Mouse (Mus musculus): Measurements from ENCODE around the gene Ttc21b. TPM values are rescaled to one million over a fixed set of nuclear protein-coding genes. Genes with fewer than 3 reads are reported as not detected.

Ttc21b gene
- polyA plus RNA-seq (2012; rRNA removed), result 1.1 and 1.3 TPM in 2 replicates

DNA sequence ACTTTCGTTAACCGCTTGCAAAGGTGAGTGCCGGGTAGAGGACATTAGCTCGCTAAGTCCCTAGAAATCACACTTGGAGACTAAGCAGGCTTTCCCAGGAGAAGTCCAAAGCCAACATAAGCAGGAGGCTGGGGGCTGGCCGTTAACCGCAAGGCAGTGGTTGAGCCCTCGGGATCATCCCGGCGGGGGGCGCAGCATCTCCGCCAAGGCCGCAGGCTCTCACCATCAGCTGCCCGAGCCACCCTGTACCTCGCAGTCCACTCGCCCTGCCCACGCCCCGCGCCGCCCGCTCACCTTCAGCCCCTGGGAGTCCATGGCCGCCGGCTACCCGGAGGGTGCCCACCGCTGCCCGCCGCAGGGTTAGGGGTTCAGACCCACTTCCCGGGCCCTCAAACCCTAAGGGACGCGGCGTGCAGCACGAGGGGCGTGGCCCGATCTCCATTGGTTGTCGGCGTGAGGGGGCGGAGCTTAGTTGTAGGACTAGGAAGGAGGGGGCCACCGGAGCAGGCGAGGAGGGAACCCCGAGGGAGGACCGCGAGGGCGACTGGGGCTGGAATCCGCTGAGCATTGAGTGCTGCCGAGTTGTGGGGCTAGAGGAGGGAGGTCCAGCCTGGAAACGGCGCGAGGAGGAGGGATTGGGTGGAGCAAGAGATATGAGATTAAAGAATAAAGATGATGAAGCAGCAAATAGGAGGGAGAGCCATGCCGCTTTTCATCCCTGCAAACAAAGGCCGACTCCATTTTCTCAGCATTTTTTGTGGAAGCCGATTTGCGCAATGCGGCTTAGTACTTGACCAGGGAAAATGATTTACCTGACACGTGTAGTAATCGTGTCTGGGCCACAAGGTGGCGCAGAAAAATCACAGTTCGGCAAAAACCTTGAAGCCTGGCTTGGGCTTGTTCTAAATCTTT lies at the start of gene Ttc21b:
Gene Ttc21b, minus strand, starts transcription at position 398 of the 912 bp plus-strand sequence.
- H3K27me3 ChIP-seq (ENCODE audit: control insufficient read depth, insufficient read depth, low read length), result no peaks in the 10 kb centered on the region
- TF ChIP-seq CTCF (IDR thresholded peaks at IDR 0.05; ENCODE audit: extremely low read depth, insufficient read depth, insufficient read length, insufficient replicate concordance) (peak; percentile 49; the same call in 1 of the 2 replicates), POLR2A (IDR thresholded peaks at IDR 0.05; ENCODE audit: low read depth, low read length) (no peak)
- H3K36me3 ChIP-seq (ENCODE audit: control insufficient read depth, insufficient read depth, low read length), result peaks cover under 1% of the 10 kb centered on the region; the same call in 1 of the 2 replicates
- H3K4me1 ChIP-seq (ENCODE audit: control insufficient read depth, insufficient read depth, insufficient read length), result peaks cover 6% of the 10 kb centered on the region; the same call in 1 of the 2 replicates
- peak; percentile 66 to 88 for DNase-seq (ENCODE audit: low read depth in 1 of 2, low spot score in 2 of 2)
- WGBS, result under 1% methylated on average over 56 of the region's 56 CpGs
- peak within 1 kb of the TSS; percentile 33; the same call in 1 of the 2 replicates for H3K27ac ChIP-seq (ENCODE audit: insufficient read depth, low read length)
- H3K4me3 ChIP-seq (ENCODE audit: extremely low read depth, insufficient read depth, insufficient read length), result peak within 1 kb of the TSS; percentile 84

DNA sequence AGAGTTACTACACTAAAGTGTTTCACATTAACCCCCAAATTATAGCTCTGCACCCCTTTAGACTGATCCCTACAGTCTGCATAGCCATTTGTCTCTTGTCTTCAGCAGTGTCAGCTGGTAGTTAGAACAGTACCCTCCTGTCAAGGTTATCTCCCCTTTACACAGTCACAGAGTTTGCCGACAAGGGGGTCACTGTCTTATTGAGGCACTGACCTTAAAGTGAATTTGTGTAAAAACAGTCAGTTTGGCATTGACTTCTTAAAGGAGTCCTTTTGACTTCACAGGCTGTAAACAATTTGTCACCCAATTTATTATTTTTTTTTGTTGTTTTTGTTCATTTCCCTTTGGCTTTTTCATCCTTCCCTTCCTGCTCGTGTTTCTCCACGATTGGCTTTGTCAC lies 16.1 kb upstream of the Ttc21b start:
- no peaks in the 10 kb centered on the region for H3K27me3 ChIP-seq (ENCODE audit: control insufficient read depth, insufficient read depth, low read length)
- WGBS, result 84% methylated on average over 3 of the region's 3 CpGs

DNA sequence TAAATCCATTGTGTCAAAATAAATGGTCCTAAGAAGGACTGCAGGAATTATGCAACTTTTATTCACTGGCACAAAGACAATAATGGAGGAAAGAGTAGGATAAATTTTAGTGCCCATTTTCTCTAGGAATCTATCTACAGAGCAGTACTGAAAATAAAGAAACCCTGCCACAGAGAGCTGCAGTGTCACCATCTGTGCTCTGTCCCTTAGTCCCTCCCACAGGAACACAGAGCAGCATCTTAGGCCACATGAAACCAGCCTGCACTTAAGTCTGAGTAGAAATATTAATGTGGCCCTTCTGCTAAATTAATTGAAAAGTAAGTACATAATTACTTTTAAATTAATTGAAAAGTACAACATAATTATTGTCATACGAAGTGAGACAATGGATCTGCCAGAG lies 12.4 kb downstream of the Ttc21b start:
- peaks cover 12% of the 10 kb centered on the region; the same call in 1 of the 2 replicates for H3K36me3 ChIP-seq (ENCODE audit: control insufficient read depth, insufficient read depth, low read length)
- no peaks in the 10 kb centered on the region for H3K27me3 ChIP-seq (ENCODE audit: control insufficient read depth, insufficient read depth, low read length)
- DNase-seq (ENCODE audit: low read depth in 1 of 2, low spot score in 2 of 2), result no peak
- no peak overlapping the region for H3K4me3 ChIP-seq (ENCODE audit: extremely low read depth, insufficient read depth, insufficient read length)
- H3K27ac ChIP-seq (ENCODE audit: insufficient read depth, low read length), result no peak overlapping the region
- H3K4me1 ChIP-seq (ENCODE audit: control insufficient read depth, insufficient read depth, insufficient read length), result no peaks in the 10 kb centered on the region
- 80% methylated on average over 1 of the region's 1 CpGs for whole genome bisulfite sequencing
- TF ChIP-seq POLR2A (IDR thresholded peaks at IDR 0.05; ENCODE audit: low read depth, low read length), result no peak
- TF ChIP-seq CTCF (IDR thresholded peaks at IDR 0.05; ENCODE audit: extremely low read depth, insufficient read depth, insufficient read length, insufficient replicate concordance), result no peak

More for the DNA sequence above, 16.1 kb upstream of the Ttc21b start:
- Histone ChIP-seq H3K4me1 (ENCODE audit: control insufficient read depth, insufficient read depth, insufficient read length) (no peaks in the 10 kb centered on the region), H3K36me3 (ENCODE audit: control insufficient read depth, insufficient read depth, low read length) (no peaks in the 10 kb centered on the region), H3K4me3 (ENCODE audit: extremely low read depth, insufficient read depth, insufficient read length) (no peak overlapping the region), H3K27ac (ENCODE audit: insufficient read depth, low read length) (no peak overlapping the region)
- no peak for DNase-seq (ENCODE audit: low read depth in 1 of 2, low spot score in 2 of 2)
- no peak for TF ChIP-seq CTCF (IDR thresholded peaks at IDR 0.05; ENCODE audit: extremely low read depth, insufficient read depth, insufficient read length, insufficient replicate concordance)
- TF ChIP-seq POLR2A (IDR thresholded peaks at IDR 0.05; ENCODE audit: low read depth, low read length), result no peak

DNA sequence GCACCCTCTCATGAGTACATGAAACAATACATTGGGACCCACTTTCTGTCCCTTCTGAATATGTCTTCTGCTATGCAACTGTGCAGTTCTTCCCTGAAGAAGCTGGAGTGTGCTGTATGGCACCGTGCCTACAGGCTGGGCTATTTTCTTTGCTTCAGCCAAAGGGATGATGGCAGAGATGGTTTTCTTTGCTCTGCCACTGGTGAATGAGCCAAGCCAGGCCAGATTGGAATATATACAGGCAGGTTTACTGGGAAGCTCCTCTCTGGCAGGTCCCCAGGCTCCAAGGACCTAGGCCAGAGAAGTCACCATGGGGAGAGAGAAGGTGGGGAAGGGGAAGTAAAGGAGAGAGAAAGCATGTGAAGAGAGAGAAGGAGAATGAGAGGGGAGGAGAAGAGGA lies 16.1 kb downstream of the Ttc21b start:
- DNase-seq (ENCODE audit: low read depth in 1 of 2, low spot score in 2 of 2), result no peak
- 89% methylated on average over 1 of the region's 1 CpGs for WGBS

DNA sequence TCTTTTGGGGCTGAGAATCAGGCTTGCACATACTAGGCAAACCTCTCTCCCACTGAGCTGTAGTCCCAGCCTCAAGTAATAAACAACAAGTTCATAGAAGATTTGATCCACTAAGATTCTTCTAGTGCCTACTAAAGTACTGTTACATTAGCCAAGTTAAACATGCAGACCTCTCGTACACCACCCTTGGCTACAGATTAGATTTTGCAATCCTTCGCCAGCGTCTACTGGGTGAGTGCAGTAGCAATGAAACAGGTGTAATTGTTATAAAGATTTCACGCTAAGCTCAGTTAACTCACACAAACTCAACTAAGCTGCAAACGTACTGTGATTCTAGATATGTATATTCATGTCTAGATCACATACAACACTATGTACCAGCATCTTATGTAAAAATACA lies 17.5 kb downstream of the Ttc21b start:
- DNase-seq (ENCODE audit: low read depth in 1 of 2, low spot score in 2 of 2), result no peak
- 97% methylated on average over 5 of the region's 5 CpGs for WGBS
- H3K4me3 ChIP-seq (ENCODE audit: extremely low read depth, insufficient read depth, insufficient read length), result no peak overlapping the region
- no peaks in the 10 kb centered on the region for H3K4me1 ChIP-seq (ENCODE audit: control insufficient read depth, insufficient read depth, insufficient read length)
- no peaks in the 10 kb centered on the region for H3K27me3 ChIP-seq (ENCODE audit: control insufficient read depth, insufficient read depth, low read length)
- H3K36me3 ChIP-seq (ENCODE audit: control insufficient read depth, insufficient read depth, low read length), result no peaks in the 10 kb centered on the region; the same call in 1 of the 2 replicates
- H3K27ac ChIP-seq (ENCODE audit: insufficient read depth, low read length), result no peak overlapping the region
- no peak for TF ChIP-seq CTCF (IDR thresholded peaks at IDR 0.05; ENCODE audit: extremely low read depth, insufficient read depth, insufficient read length, insufficient replicate concordance)
- no peak for TF ChIP-seq POLR2A (IDR thresholded peaks at IDR 0.05; ENCODE audit: low read depth, low read length)

More for the DNA sequence above, 16.1 kb downstream of the Ttc21b start:
- no peak overlapping the region for H3K27ac ChIP-seq (ENCODE audit: insufficient read depth, low read length)
- H3K4me1 ChIP-seq (ENCODE audit: control insufficient read depth, insufficient read depth, insufficient read length), result no peaks in the 10 kb centered on the region
- TF ChIP-seq POLR2A (IDR thresholded peaks at IDR 0.05; ENCODE audit: low read depth, low read length) (no peak), CTCF (IDR thresholded peaks at IDR 0.05; ENCODE audit: extremely low read depth, insufficient read depth, insufficient read length, insufficient replicate concordance) (no peak)
- no peak overlapping the region for H3K4me3 ChIP-seq (ENCODE audit: extremely low read depth, insufficient read depth, insufficient read length)
- no peaks in the 10 kb centered on the region; the same call in 1 of the 2 replicates for H3K36me3 ChIP-seq (ENCODE audit: control insufficient read depth, insufficient read depth, low read length)
- no peaks in the 10 kb centered on the region for H3K27me3 ChIP-seq (ENCODE audit: control insufficient read depth, insufficient read depth, low read length)

DNA sequence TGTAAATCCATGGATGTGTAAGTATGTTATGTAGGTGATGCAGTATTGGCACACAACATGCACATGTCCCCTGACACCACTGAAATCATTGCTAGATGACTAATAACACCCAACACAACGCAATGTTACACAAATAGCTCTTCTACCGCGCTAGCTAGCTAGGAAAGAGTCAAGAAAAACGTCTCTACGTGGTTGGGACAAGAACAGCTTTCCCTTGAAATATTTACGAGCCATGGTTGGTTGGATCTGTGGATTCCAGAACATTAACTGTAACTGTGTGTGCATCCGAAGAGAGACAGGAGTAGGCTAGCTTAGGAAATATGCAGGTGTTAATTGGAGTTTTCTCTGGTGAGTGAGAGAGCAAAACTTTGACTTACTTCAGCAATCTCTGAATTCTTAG lies 35.5 kb downstream of the Ttc21b start:
- Histone ChIP-seq H3K27me3 (ENCODE audit: control insufficient read depth, insufficient read depth, low read length) (no peaks in the 10 kb centered on the region), H3K27ac (ENCODE audit: insufficient read depth, low read length) (no peak overlapping the region), H3K4me3 (ENCODE audit: extremely low read depth, insufficient read depth, insufficient read length) (no peak overlapping the region), H3K36me3 (ENCODE audit: control insufficient read depth, insufficient read depth, low read length) (peaks cover 3% of the 10 kb centered on the region), H3K4me1 (ENCODE audit: control insufficient read depth, insufficient read depth, insufficient read length) (no peaks in the 10 kb centered on the region)
- WGBS, result 94% methylated on average over 7 of the region's 7 CpGs
- no peak for TF ChIP-seq POLR2A (IDR thresholded peaks at IDR 0.05; ENCODE audit: low read depth, low read length)
- no peak for DNase-seq (ENCODE audit: low read depth in 1 of 2, low spot score in 2 of 2)

DNA sequence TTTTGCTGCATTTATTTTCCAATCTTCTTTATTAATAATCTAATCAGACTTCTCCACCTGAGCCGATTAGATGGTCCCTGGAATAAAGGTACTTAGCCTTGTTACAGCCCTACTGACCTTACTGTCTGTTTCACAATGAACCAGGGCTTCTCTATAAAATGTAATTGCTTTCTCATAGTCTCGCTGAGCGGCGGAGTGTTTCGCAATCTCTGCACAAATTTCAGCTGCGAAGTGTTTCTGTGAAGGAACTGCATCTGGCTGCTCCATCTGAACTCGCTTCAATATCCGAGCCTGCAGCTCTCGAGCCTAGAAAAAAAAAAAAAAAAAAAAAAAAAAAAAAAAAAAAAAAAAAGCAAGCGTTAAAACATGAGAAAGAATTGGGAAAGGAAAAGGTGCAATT lies 46.5 kb downstream of the Ttc21b start:
- no peak for DNase-seq (ENCODE audit: low read depth in 1 of 2, low spot score in 2 of 2)
- Histone ChIP-seq H3K27me3 (ENCODE audit: control insufficient read depth, insufficient read depth, low read length) (no peaks in the 10 kb centered on the region), H3K4me1 (ENCODE audit: control insufficient read depth, insufficient read depth, insufficient read length) (no peaks in the 10 kb centered on the region), H3K27ac (ENCODE audit: insufficient read depth, low read length) (no peak overlapping the region), H3K36me3 (ENCODE audit: control insufficient read depth, insufficient read depth, low read length) (peaks cover 4% of the 10 kb centered on the region), H3K4me3 (ENCODE audit: extremely low read depth, insufficient read depth, insufficient read length) (no peak overlapping the region)
- WGBS, result 87% methylated on average over 10 of the region's 10 CpGs
- no peak for TF ChIP-seq POLR2A (IDR thresholded peaks at IDR 0.05; ENCODE audit: low read depth, low read length)
- TF ChIP-seq CTCF (IDR thresholded peaks at IDR 0.05; ENCODE audit: extremely low read depth, insufficient read depth, insufficient read length, insufficient replicate concordance), result no peak
